Mouse (Mus musculus) bone marrow macrophage, adult 2 months (primary cell): ENCODE measurements around the gene AC134908.4. TPM values are rescaled to one million over a fixed set of nuclear protein-coding genes. Genes with fewer than 3 reads are reported as not detected.
A peak's percentile ranks its signal among the peaks of the same experiment; 100 is the strongest.

ENCODE experiments used
- H3K27ac ChIP-seq: 2 replicates; pipeline ENCODE4 v1.5.1; 2012; ENCODE audit warnings: low read depth, low read length; ENCODE audit not compliant: insufficient read depth
- H3K4me1 ChIP-seq: 2 replicates; pipeline ENCODE4 v1.6.1; 2012; ENCODE audit warnings: low read length; ENCODE audit not compliant: control insufficient read depth, insufficient read depth
- H3K4me3 ChIP-seq: 2 replicates; pipeline ENCODE4 v1.5.1; 2012; ENCODE audit warnings: mild to moderate bottlenecking, low read length, moderate library complexity; ENCODE audit not compliant: insufficient read depth
- CTCF ChIP-seq: IDR thresholded peaks from 2 replicates; pipeline ENCODE4 v1.5.1; 2012; ENCODE audit warnings: low read depth, mild to moderate bottlenecking, low read length, moderate library complexity
- POLR2A ChIP-seq: IDR thresholded peaks from 2 replicates; pipeline ENCODE4 v1.6.1; 2012; ENCODE audit warnings: mild to moderate bottlenecking, low read depth, low read length, borderline replicate concordance
- polyA plus RNA-seq: library from polyadenylated mRNA; stranded (reverse); fragments of >200 nt; gene quantifications from 2 replicates; pipeline ENCODE4 v1.2.4, GENCODE M21; 2012; ENCODE audit not compliant: missing spikeins, insufficient read depth, insufficient read length

AC134908.4 gene
- polyA plus RNA-seq, 1 experiment: not detected

DNA sequence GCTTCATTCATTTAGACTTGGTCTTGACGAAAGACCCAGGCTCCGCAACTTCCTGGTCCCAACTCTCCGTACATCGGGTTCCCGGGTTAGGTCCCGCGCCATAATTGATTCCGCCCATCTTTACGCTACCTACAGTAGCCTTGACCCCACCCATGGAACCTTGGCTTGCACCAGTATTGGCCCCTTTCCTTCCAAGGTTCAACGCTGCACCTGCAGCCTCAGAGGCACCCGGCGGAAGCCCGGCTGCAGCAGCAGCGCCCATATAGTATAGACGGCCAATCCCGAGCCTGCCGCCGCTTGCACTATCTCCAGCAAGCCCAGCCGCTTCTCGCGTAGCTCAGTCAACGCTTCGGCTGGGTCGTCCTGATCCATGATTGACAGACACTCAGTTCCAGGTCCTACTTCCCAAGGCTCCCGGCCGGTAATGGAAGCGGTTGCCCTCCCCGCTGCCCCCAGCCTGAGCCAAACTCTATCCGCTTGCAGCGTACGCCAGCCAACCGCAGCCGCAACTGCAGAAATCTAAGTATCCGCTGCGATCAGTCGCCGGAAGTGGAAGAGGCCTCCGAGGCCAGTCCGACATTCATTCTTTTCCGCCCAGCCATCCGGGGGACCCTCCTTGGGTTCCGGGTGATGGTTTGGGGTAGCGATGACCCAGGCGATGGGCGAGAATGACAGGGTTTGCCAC is 3.5 kb downstream of the AC134908.4 start:
- no peak for TF ChIP-seq POLR2A
- no peak for TF ChIP-seq CTCF
- peak overlapping the region; percentile 68 for H3K4me3 ChIP-seq
- H3K27ac ChIP-seq: peak overlapping the region; percentile 84
- peaks cover 19% of the 10 kb centered on the region for H3K4me1 ChIP-seq

DNA sequence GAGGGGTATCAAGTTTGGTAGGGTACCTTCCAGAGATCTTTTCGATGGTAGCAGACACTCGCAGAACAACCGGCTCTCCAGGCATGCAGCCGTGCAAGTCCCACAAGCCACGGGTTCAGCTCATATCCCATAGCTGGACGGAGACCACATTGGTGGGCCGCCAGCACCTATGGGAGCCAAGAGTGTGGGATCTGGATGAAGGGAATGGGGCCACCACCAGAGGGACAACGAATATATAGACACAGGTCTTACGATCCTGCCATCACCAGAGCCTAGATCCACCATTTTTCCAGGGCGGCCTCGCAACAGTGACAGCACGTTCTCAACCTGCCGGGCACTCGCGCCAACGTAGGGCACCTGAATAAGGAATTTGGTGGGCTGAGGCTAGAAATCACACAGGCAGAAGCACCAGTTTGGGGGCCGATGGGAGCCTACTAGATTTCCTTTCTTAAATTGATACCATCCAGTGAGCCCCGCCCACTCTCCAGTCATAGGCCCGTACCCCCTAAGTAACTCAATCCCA is 4.1 kb downstream of the AC134908.4 start:
- Histone ChIP-seq H3K4me1 (peaks cover 19% of the 10 kb centered on the region), H3K27ac (peak overlapping the region; percentile 84; the same call in 1 of the 2 replicates)

DNA sequence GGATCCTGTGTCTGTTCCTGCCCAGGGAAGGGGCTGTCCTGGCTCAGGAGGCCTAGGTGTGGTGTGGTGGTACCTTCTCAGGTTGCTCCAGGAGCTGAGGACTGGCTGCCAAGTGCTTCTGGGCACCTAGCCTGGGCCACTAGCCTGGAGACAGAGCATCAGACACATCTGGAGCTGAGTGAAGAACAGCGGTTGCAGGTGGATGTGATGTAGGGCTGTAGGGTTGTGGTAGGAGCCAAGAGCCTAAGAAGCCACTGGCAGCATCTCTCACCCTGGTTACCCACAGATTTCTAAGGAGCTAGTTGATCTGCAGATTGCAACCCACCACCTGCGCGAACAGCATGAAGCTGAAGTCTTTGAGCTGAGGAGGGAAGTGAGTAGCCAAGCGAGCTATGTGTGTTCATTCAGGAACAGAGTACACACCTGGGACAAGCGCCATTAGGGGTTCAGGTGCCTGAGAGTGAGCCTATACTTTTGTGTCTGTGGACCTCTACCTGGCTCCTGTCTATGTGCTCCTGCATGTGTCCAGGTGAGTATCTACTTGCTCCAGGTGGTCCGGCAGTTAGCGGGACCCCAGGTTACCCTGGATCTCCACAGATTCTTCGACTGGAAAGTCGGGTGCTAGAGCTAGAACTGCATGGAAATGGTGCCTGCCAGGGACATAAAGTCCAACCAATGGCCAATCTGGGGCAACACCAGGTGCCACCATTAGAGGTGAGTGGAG is 8.5 kb downstream of the AC134908.4 start:
- no peak for TF ChIP-seq POLR2A
- TF ChIP-seq CTCF: no peak
- H3K27ac ChIP-seq: no peak overlapping the region
- peaks cover 15% of the 10 kb centered on the region for H3K4me1 ChIP-seq
- H3K4me3 ChIP-seq: no peak overlapping the region

More for the DNA sequence above, 4.1 kb downstream of the AC134908.4 start:
- H3K4me3 ChIP-seq: peak overlapping the region; percentile 68
- no peak for TF ChIP-seq POLR2A
- no peak for TF ChIP-seq CTCF

- Histone ChIP-seq H3K4me3 (peak within 1 kb of the TSS; percentile 68), H3K4me1 (peaks cover 13% of the 10 kb centered on the region), H3K27ac (no peak within 1 kb of the TSS)
- no peak for TF ChIP-seq CTCF
- TF ChIP-seq POLR2A: no peak
Measured at GRCm38 (mm10) chr17:25786280-25786679, 9.2 kb downstream of the AC134908.4 start, which contains the start of gene Ccdc78. Gene Ccdc78, plus strand, starts transcription at chr17:25786580.

GRCm38 (mm10) chr17:25785281-25785745 is 10.1 kb downstream of the AC134908.4 start, which contains the start of gene Haghl:
Gene Haghl, minus strand, starts transcription at chr17:25785673.
- Histone ChIP-seq H3K4me1 (peaks cover 8% of the 10 kb centered on the region), H3K27ac (peak within 1 kb of the TSS; percentile 32), H3K4me3 (peak within 1 kb of the TSS; percentile 68)
- TF ChIP-seq POLR2A (no peak), CTCF (no peak)

GRCm38 (mm10) chr17:25783861-25784574 is 11.4 kb downstream of the AC134908.4 start:
- no peak for TF ChIP-seq POLR2A
- TF ChIP-seq CTCF: no peak
- Histone ChIP-seq H3K27ac (no peak overlapping the region), H3K4me3 (peak overlapping the region; percentile 68), H3K4me1 (peaks cover 8% of the 10 kb centered on the region)

DNA sequence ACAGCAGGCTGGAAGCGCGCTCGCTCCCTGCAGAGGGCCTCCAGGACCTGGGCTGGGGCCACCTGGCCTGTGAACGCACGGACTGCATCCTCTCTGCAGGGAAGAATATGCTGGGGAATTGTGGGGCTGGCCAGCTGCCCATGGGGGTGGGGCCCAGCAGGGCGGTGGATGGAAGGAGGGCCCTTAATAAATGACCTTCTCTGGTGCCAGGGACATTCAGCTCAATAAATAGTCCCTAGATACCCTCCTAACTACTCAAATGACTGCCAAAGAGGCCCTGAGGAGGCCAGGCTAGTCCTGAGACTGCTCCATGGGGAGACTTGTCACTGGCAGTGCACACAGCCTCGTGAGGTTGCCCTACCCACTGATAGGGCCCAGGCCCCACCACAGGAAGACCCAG is 12.4 kb downstream of the AC134908.4 start:
- Histone ChIP-seq H3K4me1 (peaks cover 8% of the 10 kb centered on the region), H3K4me3 (no peak overlapping the region), H3K27ac (no peak overlapping the region)
- TF ChIP-seq POLR2A: no peak
- no peak for TF ChIP-seq CTCF

DNA sequence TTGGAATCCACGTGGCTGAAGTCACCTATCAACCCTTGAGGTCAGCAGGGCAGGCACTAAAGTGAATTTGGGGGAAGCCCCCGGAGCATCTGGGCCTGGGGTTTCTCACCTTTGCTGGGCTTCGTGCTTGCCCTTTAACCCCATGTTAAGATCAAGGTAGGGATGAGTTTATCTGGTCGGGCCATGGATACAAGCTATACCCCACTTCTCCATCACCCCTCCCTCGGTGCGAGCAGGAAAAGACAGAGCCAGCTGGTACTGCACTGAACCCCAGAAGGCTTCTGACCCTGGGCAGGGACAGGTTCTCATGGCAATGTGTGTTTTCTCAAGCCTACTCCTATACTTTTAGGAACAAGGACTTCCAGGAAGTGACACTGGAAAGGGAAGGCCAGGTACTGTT is 14.1 kb downstream of the AC134908.4 start:
- TF ChIP-seq CTCF: no peak
- TF ChIP-seq POLR2A: no peak
- Histone ChIP-seq H3K27ac (no peak overlapping the region), H3K4me1 (peaks cover 8% of the 10 kb centered on the region), H3K4me3 (no peak overlapping the region)

DNA sequence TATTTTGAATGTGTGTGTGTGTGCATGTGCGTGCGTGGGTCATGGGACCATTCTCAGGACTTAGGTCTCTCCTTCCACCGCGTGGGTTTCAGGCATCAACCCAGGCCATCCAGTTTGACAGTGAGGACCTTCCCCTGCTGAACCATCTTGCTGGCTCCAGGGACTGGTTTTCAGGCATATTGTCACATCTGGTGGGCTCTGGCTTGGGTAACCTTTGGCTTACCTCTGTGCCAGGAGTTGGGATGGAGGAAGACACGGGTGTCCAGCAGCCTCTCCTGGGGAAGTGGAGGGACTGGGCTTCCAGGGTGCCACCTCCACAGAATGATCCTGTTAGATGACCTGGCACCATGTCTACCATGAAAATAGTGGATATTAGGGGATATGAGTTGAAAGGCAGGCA is 17.5 kb downstream of the AC134908.4 start:
- Histone ChIP-seq H3K4me3 (no peak overlapping the region), H3K4me1 (peaks cover 2% of the 10 kb centered on the region; the same call in 1 of the 2 replicates), H3K27ac (no peak overlapping the region)
- no peak for TF ChIP-seq POLR2A
- TF ChIP-seq CTCF: no peak
